Mouse (Mus musculus) limb, embryonic 10.5 days (tissue): ENCODE measurements around the gene Gadl1. TPM values are rescaled to one million over a fixed set of nuclear protein-coding genes. Genes with fewer than 3 reads are reported as not detected.
A peak's percentile ranks its signal among the peaks of the same experiment; 100 is the strongest.

Experiments used
- DNase-seq: peaks from one replicate; pipeline ENCODE4 v3.0.0-alpha.2; 2017; ENCODE audit warnings: low spot score
- H3K27ac ChIP-seq: fragments of 300-500 bp; sonication (generic); 2 replicates; pipeline ENCODE4 v1.5.1; 2016; ENCODE audit warnings: mild to moderate bottlenecking
- H3K27me3 ChIP-seq: fragments of 300-500 bp; sonication (generic); 2 replicates; pipeline ENCODE4 v1.6.1; 2016; ENCODE audit warnings: low read depth, mild to moderate bottlenecking; ENCODE audit not compliant: poor library complexity, severe bottlenecking
- H3K36me3 ChIP-seq: fragments of 300-500 bp; sonication (generic); 2 replicates; pipeline ENCODE4 v1.6.1; 2016; ENCODE audit warnings: mild to moderate bottlenecking, moderate library complexity
- H3K4me1 ChIP-seq: fragments of 300-500 bp; sonication (generic); 2 replicates; pipeline ENCODE4 v1.6.1; 2016
- H3K4me3 ChIP-seq: fragments of 300-500 bp; sonication (generic); 2 replicates; pipeline ENCODE4 v1.5.1; 2016; ENCODE audit warnings: mild to moderate bottlenecking, moderate library complexity
- H3K9me3 ChIP-seq: fragments of 300-500 bp; sonication (generic); replicated peaks from 2 replicates; pipeline ENCODE4 v1.6.1; 2016; ENCODE audit warnings: mild to moderate bottlenecking
- WGBS: fragments of 180-500 bp; shearing (Covaris S2); methylation state at CpG from one replicate; pipeline ENCODE4 v1.1.7; 2016; 5-methylcytosine and 5-hydroxymethylcytosine counted together
- polyA plus RNA-seq: library from polyadenylated mRNA; unstranded; fragments of >200 nt; fragmentation: Nextera tagmentation; extraction: Ambion mirVana; gene quantifications from 2 replicates; pipeline ENCODE4 v1.2.1, GENCODE M21; 2016

Gene Gadl1
- polyA plus RNA-seq, 1 experiment from 2014 or later, result 0.31 TPM

GRCm38 (mm10) chr9:115914006-115914405, 4.8 kb downstream of the Gadl1 start:
- H3K36me3 ChIP-seq, result no peaks in the 10 kb centered on the region
- H3K9me3 ChIP-seq, result no peaks in the 10 kb centered on the region
- H3K4me1 ChIP-seq, result peaks cover 25% of the 10 kb centered on the region
- WGBS, result 46% methylated on average over 7 of the region's 7 CpGs
- H3K4me3 ChIP-seq, result no peak overlapping the region
- peak overlapping the region; percentile 63 for H3K27ac ChIP-seq
- no peaks in the 10 kb centered on the region for H3K27me3 ChIP-seq
- DNase-seq, result no peak

GRCm38 (mm10) chr9:115915586-115916270, 6.5 kb downstream of the Gadl1 start:
- Histone ChIP-seq H3K9me3 (no peaks in the 10 kb centered on the region), H3K36me3 (no peaks in the 10 kb centered on the region), H3K4me3 (no peak overlapping the region), H3K27ac (0 out of 2 replicates have a peak overlapping the region, but pooled peaks have one; percentile 25), H3K27me3 (no peaks in the 10 kb centered on the region), H3K4me1 (peaks cover 25% of the 10 kb centered on the region)
- WGBS, result 69% methylated on average over 14 of the region's 14 CpGs
- DNase-seq, result no peak

GRCm38 (mm10) chr9:115919736-115920135, 10.5 kb downstream of the Gadl1 start:
- Histone ChIP-seq H3K27me3 (no peaks in the 10 kb centered on the region), H3K4me3 (no peak overlapping the region), H3K36me3 (no peaks in the 10 kb centered on the region), H3K4me1 (peaks cover 13% of the 10 kb centered on the region), H3K9me3 (no peaks in the 10 kb centered on the region), H3K27ac (no peak overlapping the region)
- no peak for DNase-seq
- 89% methylated on average over 3 of the region's 3 CpGs for WGBS

- DNase-seq, result no peak
- Histone ChIP-seq H3K36me3 (no peaks in the 10 kb centered on the region), H3K27me3 (no peaks in the 10 kb centered on the region), H3K27ac (no peak overlapping the region), H3K9me3 (no peaks in the 10 kb centered on the region), H3K4me1 (0 out of 2 replicates have a peak, but pooled peaks cover 5% of the 10 kb centered on the region), H3K4me3 (no peak overlapping the region)
- 91% methylated on average over 10 of the region's 10 CpGs for WGBS
These were observed 13.4 kb downstream of the Gadl1 start for GRCm38 (mm10) chr9:115922662-115923061.

GRCm38 (mm10) chr9:115924094-115924493, 14.8 kb downstream of the Gadl1 start:
- DNase-seq, result no peak
- 100% methylated on average over 1 of the region's 1 CpGs for WGBS
- Histone ChIP-seq H3K9me3 (no peaks in the 10 kb centered on the region), H3K36me3 (no peaks in the 10 kb centered on the region), H3K27ac (no peak overlapping the region), H3K4me1 (0 out of 2 replicates have a peak, but pooled peaks cover 5% of the 10 kb centered on the region), H3K27me3 (no peaks in the 10 kb centered on the region), H3K4me3 (no peak overlapping the region)

- H3K4me1 ChIP-seq, result peaks cover 25% of the 10 kb centered on the region
- H3K36me3 ChIP-seq, result no peaks in the 10 kb centered on the region
- H3K27ac ChIP-seq, result no peak overlapping the region
- H3K4me3 ChIP-seq, result no peak overlapping the region
- no peaks in the 10 kb centered on the region for H3K27me3 ChIP-seq
- H3K9me3 ChIP-seq, result no peaks in the 10 kb centered on the region
- no peak for DNase-seq
- WGBS, result 88% methylated on average over 2 of the region's 2 CpGs
These were observed 22.5 kb downstream of the Gadl1 start for GRCm38 (mm10) chr9:115931803-115932202.

GRCm38 (mm10) chr9:115932741-115933140, 23.5 kb downstream of the Gadl1 start:
- Histone ChIP-seq H3K27ac (peak overlapping the region; percentile 73), H3K4me3 (no peak overlapping the region), H3K9me3 (no peaks in the 10 kb centered on the region), H3K4me1 (peaks cover 23% of the 10 kb centered on the region), H3K27me3 (no peaks in the 10 kb centered on the region), H3K36me3 (no peaks in the 10 kb centered on the region)
- WGBS, result 93% methylated on average over 4 of the region's 4 CpGs
- no peak for DNase-seq

GRCm38 (mm10) chr9:115933243-115933964, 24.1 kb downstream of the Gadl1 start:
- H3K27ac ChIP-seq, result peak overlapping the region; percentile 73
- H3K4me3 ChIP-seq, result no peak overlapping the region
- WGBS, result 50% methylated on average over 7 of the region's 7 CpGs
- DNase-seq, result peak; percentile 50
- no peaks in the 10 kb centered on the region for H3K27me3 ChIP-seq
- no peaks in the 10 kb centered on the region for H3K36me3 ChIP-seq
- no peaks in the 10 kb centered on the region for H3K9me3 ChIP-seq
- peaks cover 23% of the 10 kb centered on the region for H3K4me1 ChIP-seq

- no peak overlapping the region for H3K4me3 ChIP-seq
- no peak for DNase-seq
- peaks cover 23% of the 10 kb centered on the region for H3K4me1 ChIP-seq
- H3K36me3 ChIP-seq, result no peaks in the 10 kb centered on the region
- H3K9me3 ChIP-seq, result no peaks in the 10 kb centered on the region
- peak overlapping the region; percentile 73 for H3K27ac ChIP-seq
- H3K27me3 ChIP-seq, result no peaks in the 10 kb centered on the region
- WGBS, result 92% methylated on average over 11 of the region's 11 CpGs
These were observed 25.0 kb downstream of the Gadl1 start for GRCm38 (mm10) chr9:115934288-115934687.

- H3K9me3 ChIP-seq, result no peaks in the 10 kb centered on the region
- H3K36me3 ChIP-seq, result no peaks in the 10 kb centered on the region
- H3K27me3 ChIP-seq, result no peaks in the 10 kb centered on the region
- DNase-seq, result no peak
- WGBS, result 74% methylated on average over 2 of the region's 2 CpGs
- no peak overlapping the region for H3K27ac ChIP-seq
- peaks cover 23% of the 10 kb centered on the region for H3K4me1 ChIP-seq
- H3K4me3 ChIP-seq, result no peak overlapping the region
These were observed 27.1 kb downstream of the Gadl1 start for GRCm38 (mm10) chr9:115936350-115936749.

- whole genome bisulfite sequencing, result 95% methylated on average over 5 of the region's 5 CpGs
- H3K36me3 ChIP-seq, result no peaks in the 10 kb centered on the region
- no peak for DNase-seq
- no peak overlapping the region for H3K4me3 ChIP-seq
- H3K27me3 ChIP-seq, result no peaks in the 10 kb centered on the region
- H3K27ac ChIP-seq, result no peak overlapping the region
- peaks cover 23% of the 10 kb centered on the region for H3K4me1 ChIP-seq
- no peaks in the 10 kb centered on the region for H3K9me3 ChIP-seq
These were observed 28.7 kb downstream of the Gadl1 start for GRCm38 (mm10) chr9:115937915-115938314.

- DNase-seq, result no peak
- Histone ChIP-seq H3K27ac (no peak overlapping the region), H3K36me3 (no peaks in the 10 kb centered on the region), H3K4me3 (no peak overlapping the region), H3K9me3 (no peaks in the 10 kb centered on the region), H3K27me3 (no peaks in the 10 kb centered on the region), H3K4me1 (peaks cover 17% of the 10 kb centered on the region)
- 84% methylated on average over 3 of the region's 3 CpGs for WGBS
These were observed 30.2 kb downstream of the Gadl1 start for GRCm38 (mm10) chr9:115939420-115939819.

- no peaks in the 10 kb centered on the region for H3K9me3 ChIP-seq
- WGBS, result 81% methylated on average over 8 of the region's 8 CpGs
- H3K4me3 ChIP-seq, result no peak overlapping the region
- H3K4me1 ChIP-seq, result peaks cover 13% of the 10 kb centered on the region
- no peaks in the 10 kb centered on the region for H3K36me3 ChIP-seq
- DNase-seq, result no peak
- H3K27ac ChIP-seq, result no peak overlapping the region
- H3K27me3 ChIP-seq, result no peaks in the 10 kb centered on the region
These were observed 31.9 kb downstream of the Gadl1 start for GRCm38 (mm10) chr9:115941171-115941570.
